Mouse (Mus musculus): ENCODE data around the gene Ncl. TPM values are rescaled to one million over a fixed set of nuclear protein-coding genes. Genes with fewer than 3 reads are reported as not detected.
A peak's percentile ranks its signal among the peaks of the same experiment; 100 is the strongest.

Ncl gene
- polyA plus RNA-seq, 1 experiment = 286 TPM

GRCm38 (mm10) chr1:86394246-86394645 is 35.0 kb upstream of the Ncl start:
- TF ChIP-seq MYOG (IDR thresholded peaks at IDR 0.05; ENCODE audit: control insufficient read depth, extremely low read depth, insufficient read length) (no peak), FOSL1 (IDR thresholded peaks at IDR 0.05; ENCODE audit: insufficient read depth, low read length, poor library complexity, severe bottlenecking) (no peak), MAX (IDR thresholded peaks at IDR 0.05) (no peak), MYOD1 (IDR thresholded peaks at IDR 0.05; ENCODE audit: control insufficient read depth, insufficient read length, low read depth) (no peak), CTCF (IDR thresholded peaks at IDR 0.05; ENCODE audit: control insufficient read depth, insufficient read depth, insufficient read length) (no peak)
- H3K4me3 ChIP-seq (ENCODE audit: insufficient read depth, poor library complexity, severe bottlenecking) = no peak overlapping the region
- H3K79me3 ChIP-seq (ENCODE audit: low read depth) = no peaks in the 10 kb centered on the region
- H3K36me3 ChIP-seq (ENCODE audit: control insufficient read depth, insufficient read depth) = no peaks in the 10 kb centered on the region
- H3K79me2 ChIP-seq (ENCODE audit: control insufficient read depth, insufficient read depth) = no peaks in the 10 kb centered on the region
- H3K27me3 ChIP-seq (ENCODE audit: control insufficient read depth, insufficient read depth, insufficient read length) = no peaks in the 10 kb centered on the region
- H3ac ChIP-seq (ENCODE audit: control insufficient read depth, insufficient read length, low read depth) = no peak overlapping the region

GRCm38 (mm10) chr1:86393219-86393618 is 34.0 kb upstream of the Ncl start:
- no peaks in the 10 kb centered on the region for H3K27me3 ChIP-seq (ENCODE audit: control insufficient read depth, insufficient read depth, insufficient read length)
- no peaks in the 10 kb centered on the region for H3K79me2 ChIP-seq (ENCODE audit: control insufficient read depth, insufficient read depth)
- H3K79me3 ChIP-seq (ENCODE audit: low read depth) = no peaks in the 10 kb centered on the region
- TF ChIP-seq CTCF (IDR thresholded peaks at IDR 0.05; ENCODE audit: control insufficient read depth, insufficient read depth, insufficient read length) (no peak), MAX (IDR thresholded peaks at IDR 0.05) (no peak), USF1 (IDR thresholded peaks at IDR 0.05; ENCODE audit: low read depth) (no peak), FOSL1 (IDR thresholded peaks at IDR 0.05; ENCODE audit: insufficient read depth, low read length, poor library complexity, severe bottlenecking) (no peak), CEBPB (IDR thresholded peaks at IDR 0.05; ENCODE audit: low read depth) (no peak), MYOD1 (IDR thresholded peaks at IDR 0.05; ENCODE audit: control insufficient read depth, insufficient read length, low read depth) (no peak), MYOG (IDR thresholded peaks at IDR 0.05; ENCODE audit: control insufficient read depth, extremely low read depth, insufficient read length) (no peak)
- no peaks in the 10 kb centered on the region for H3K36me3 ChIP-seq (ENCODE audit: control insufficient read depth, insufficient read depth)
- H3K4me3 ChIP-seq (ENCODE audit: insufficient read depth, poor library complexity, severe bottlenecking) = no peak overlapping the region
- no peak overlapping the region for H3ac ChIP-seq (ENCODE audit: control insufficient read depth, insufficient read length, low read depth)

DNA sequence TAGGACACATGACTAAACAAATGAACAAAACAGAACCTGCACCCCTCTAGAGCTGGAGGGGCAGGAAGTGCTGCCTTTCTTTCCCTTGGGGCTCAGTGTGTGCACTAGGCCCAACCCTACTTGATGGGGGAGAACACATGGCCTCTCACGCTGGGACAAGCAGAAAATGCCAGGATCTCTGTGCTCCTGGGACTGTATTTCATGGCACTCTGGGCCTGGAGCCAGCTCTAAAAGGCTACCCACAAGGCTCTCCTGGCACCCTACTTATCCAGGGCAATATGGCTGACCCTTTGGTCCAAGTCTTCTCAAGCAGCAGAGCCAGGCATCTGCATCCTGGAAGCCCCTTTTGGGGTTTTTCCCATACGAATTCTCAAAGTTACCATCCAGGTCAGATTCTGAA is 32.2 kb upstream of the Ncl start:
- no peaks in the 10 kb centered on the region for H3K79me3 ChIP-seq (ENCODE audit: low read depth)
- no peak overlapping the region for H3ac ChIP-seq (ENCODE audit: control insufficient read depth, insufficient read length, low read depth)
- H3K36me3 ChIP-seq (ENCODE audit: control insufficient read depth, insufficient read depth) = no peaks in the 10 kb centered on the region
- peaks cover 9% of the 10 kb centered on the region for H3K27me3 ChIP-seq (ENCODE audit: control insufficient read depth, insufficient read depth, insufficient read length)
- H3K4me3 ChIP-seq (ENCODE audit: insufficient read depth, poor library complexity, severe bottlenecking) = no peak overlapping the region
- no peaks in the 10 kb centered on the region for H3K79me2 ChIP-seq (ENCODE audit: control insufficient read depth, insufficient read depth)
- no peak for TF ChIP-seq MYOD1 (IDR thresholded peaks at IDR 0.05; ENCODE audit: control insufficient read depth, insufficient read length, low read depth)
- no peak for TF ChIP-seq CEBPB (IDR thresholded peaks at IDR 0.05; ENCODE audit: low read depth)
- no peak for TF ChIP-seq FOSL1 (IDR thresholded peaks at IDR 0.05; ENCODE audit: insufficient read depth, low read length, poor library complexity, severe bottlenecking)
- TF ChIP-seq MYOG (IDR thresholded peaks at IDR 0.05; ENCODE audit: control insufficient read depth, extremely low read depth, insufficient read length) = no peak
- no peak for TF ChIP-seq MAX (IDR thresholded peaks at IDR 0.05)
- TF ChIP-seq USF1 (IDR thresholded peaks at IDR 0.05; ENCODE audit: low read depth) = no peak
- no peak for TF ChIP-seq CTCF (IDR thresholded peaks at IDR 0.05; ENCODE audit: control insufficient read depth, insufficient read depth, insufficient read length)

DNA sequence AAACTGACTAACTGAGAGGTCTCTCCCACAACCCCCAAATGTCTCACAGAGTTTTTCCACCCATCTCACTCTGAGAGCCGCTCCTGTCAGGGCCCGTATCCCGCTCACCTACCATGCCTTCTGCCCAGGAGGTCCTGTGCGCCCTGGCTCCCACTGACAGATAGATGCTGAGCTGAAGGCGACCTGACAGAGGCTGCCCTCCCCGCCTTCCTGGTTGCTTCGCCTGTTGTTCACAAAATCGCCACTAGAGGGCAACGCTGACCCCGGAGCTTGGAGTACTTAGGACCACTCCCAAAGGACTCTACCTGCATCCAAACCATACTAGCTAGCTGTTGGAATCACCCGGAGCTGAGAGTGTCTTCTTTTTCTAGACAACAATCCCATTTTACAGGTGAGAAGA is 30.0 kb upstream of the Ncl start:
- no peaks in the 10 kb centered on the region for H3K36me3 ChIP-seq (ENCODE audit: control insufficient read depth, insufficient read depth)
- peaks cover 17% of the 10 kb centered on the region for H3K27me3 ChIP-seq (ENCODE audit: control insufficient read depth, insufficient read depth, insufficient read length)
- H3K4me3 ChIP-seq (ENCODE audit: insufficient read depth, poor library complexity, severe bottlenecking) = no peak overlapping the region
- no peak overlapping the region for H3ac ChIP-seq (ENCODE audit: control insufficient read depth, insufficient read length, low read depth)
- TF ChIP-seq FOSL1 (IDR thresholded peaks at IDR 0.05; ENCODE audit: insufficient read depth, low read length, poor library complexity, severe bottlenecking) (no peak), CTCF (IDR thresholded peaks at IDR 0.05; ENCODE audit: control insufficient read depth, insufficient read depth, insufficient read length) (peak; percentile 56)
- H3K79me3 ChIP-seq (ENCODE audit: low read depth) = no peaks in the 10 kb centered on the region
- H3K79me2 ChIP-seq (ENCODE audit: control insufficient read depth, insufficient read depth) = no peaks in the 10 kb centered on the region

DNA sequence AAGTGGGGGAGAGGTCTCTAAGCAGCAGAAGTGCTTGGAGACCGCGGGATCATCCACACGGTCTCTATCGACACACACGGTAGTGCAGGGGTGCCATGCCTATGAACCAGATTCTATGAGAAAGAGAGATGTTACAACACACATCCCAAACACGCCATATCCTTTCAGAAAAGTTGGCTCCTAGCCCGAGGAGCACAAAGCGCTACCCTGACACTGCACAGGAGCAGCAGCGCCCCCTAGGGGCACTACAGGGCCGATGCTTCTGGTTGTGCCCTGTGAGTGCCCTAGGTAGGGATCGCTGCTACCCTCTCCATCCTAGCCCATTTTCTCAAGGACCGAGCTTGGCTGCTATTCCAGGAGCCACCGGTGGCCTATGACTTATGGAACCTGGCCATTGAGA is 21.8 kb upstream of the Ncl start:
- TF ChIP-seq MYOD1 (IDR thresholded peaks at IDR 0.05; ENCODE audit: control insufficient read depth, insufficient read length, low read depth) (no peak), MAX (IDR thresholded peaks at IDR 0.05) (no peak), CEBPB (IDR thresholded peaks at IDR 0.05; ENCODE audit: low read depth) (no peak), CTCF (IDR thresholded peaks at IDR 0.05; ENCODE audit: control insufficient read depth, insufficient read depth, insufficient read length) (peak; percentile 32), MYOG (IDR thresholded peaks at IDR 0.05; ENCODE audit: control insufficient read depth, extremely low read depth, insufficient read length) (no peak), FOSL1 (IDR thresholded peaks at IDR 0.05; ENCODE audit: insufficient read depth, low read length, poor library complexity, severe bottlenecking) (no peak), USF1 (IDR thresholded peaks at IDR 0.05; ENCODE audit: low read depth) (no peak)
- peaks cover 13% of the 10 kb centered on the region for H3K27me3 ChIP-seq (ENCODE audit: control insufficient read depth, insufficient read depth, insufficient read length)
- no peaks in the 10 kb centered on the region for H3K36me3 ChIP-seq (ENCODE audit: control insufficient read depth, insufficient read depth)
- H3ac ChIP-seq (ENCODE audit: control insufficient read depth, insufficient read length, low read depth) = no peak overlapping the region
- H3K4me3 ChIP-seq (ENCODE audit: insufficient read depth, poor library complexity, severe bottlenecking) = no peak overlapping the region
- H3K79me3 ChIP-seq (ENCODE audit: low read depth) = no peaks in the 10 kb centered on the region
- H3K79me2 ChIP-seq (ENCODE audit: control insufficient read depth, insufficient read depth) = no peaks in the 10 kb centered on the region

DNA sequence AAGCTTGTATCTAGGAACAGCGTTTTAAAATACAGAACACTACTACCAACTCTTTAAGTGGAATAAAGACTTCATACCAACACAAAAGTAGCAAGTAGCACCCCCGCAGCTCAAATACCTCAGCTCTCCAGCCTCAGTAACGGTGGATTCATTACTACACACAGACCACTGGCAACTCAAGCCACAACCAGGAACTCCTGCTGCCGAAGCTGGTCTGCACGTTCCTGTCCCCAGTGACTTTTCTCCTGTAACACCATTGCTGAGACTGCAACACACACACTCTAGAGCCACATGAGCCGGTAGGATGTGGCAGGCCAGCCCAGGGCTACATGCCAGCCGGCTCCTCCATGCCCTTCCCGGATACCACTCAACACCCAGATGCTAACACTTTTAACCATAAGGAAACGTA is 20.0 kb upstream of the Ncl start:
- TF ChIP-seq CTCF (IDR thresholded peaks at IDR 0.05; ENCODE audit: control insufficient read depth, insufficient read depth, insufficient read length) (no peak), CEBPB (IDR thresholded peaks at IDR 0.05; ENCODE audit: low read depth) (no peak), FOSL1 (IDR thresholded peaks at IDR 0.05; ENCODE audit: insufficient read depth, low read length, poor library complexity, severe bottlenecking) (no peak), USF1 (IDR thresholded peaks at IDR 0.05; ENCODE audit: low read depth) (no peak), MYOD1 (IDR thresholded peaks at IDR 0.05; ENCODE audit: control insufficient read depth, insufficient read length, low read depth) (no peak), MAX (IDR thresholded peaks at IDR 0.05) (no peak), MYOG (IDR thresholded peaks at IDR 0.05; ENCODE audit: control insufficient read depth, extremely low read depth, insufficient read length) (no peak)
- no peak overlapping the region for H3ac ChIP-seq (ENCODE audit: control insufficient read depth, insufficient read length, low read depth)
- peaks cover 5% of the 10 kb centered on the region for H3K27me3 ChIP-seq (ENCODE audit: control insufficient read depth, insufficient read depth, insufficient read length)
- no peaks in the 10 kb centered on the region for H3K36me3 ChIP-seq (ENCODE audit: control insufficient read depth, insufficient read depth)
- H3K4me3 ChIP-seq (ENCODE audit: insufficient read depth, poor library complexity, severe bottlenecking) = no peak overlapping the region
- no peaks in the 10 kb centered on the region for H3K79me2 ChIP-seq (ENCODE audit: control insufficient read depth, insufficient read depth)
- no peaks in the 10 kb centered on the region for H3K79me3 ChIP-seq (ENCODE audit: low read depth)
